Mouse (Mus musculus) heart, embryonic 14.5 days (tissue): Measurements from ENCODE around the gene Cox15. TPM values are rescaled to one million over a fixed set of nuclear protein-coding genes. Genes with fewer than 3 reads are reported as not detected.
A peak's percentile ranks its signal among the peaks of the same experiment; 100 is the strongest.

Experiments
- ATAC-seq: fragments of 200-750 bp; cut with Nextera tagmentation; 2 replicates; pipeline ENCODE4 v1.8.0; 2017; ENCODE audit warnings: low read depth, moderate TSS enrichment; ENCODE audit not compliant: insufficient number of reproducible peaks, insufficient read depth, low FRiP score
- H3K27ac ChIP-seq, 2 experiments: fragments of 200-500 bp in 1 of 2; fragments of 300-500 bp in 1 of 2; sonication (generic) in 1 of 2; replicated peaks in 1 of 2; 2 replicates each; pipeline ENCODE4 v1.5.1; 2012 to 2014; ENCODE audit warnings: low read depth in 2 of 2, low read length in 2 of 2, control low read depth in 1 of 2, mild to moderate bottlenecking in 1 of 2, mixed read lengths in 1 of 2; ENCODE audit not compliant: control insufficient read depth in 1 of 2, insufficient read depth in 1 of 2
- H3K27me3 ChIP-seq: fragments of 300-500 bp; sonication (generic); 2 replicates; pipeline ENCODE4 v1.6.1; 2014; ENCODE audit warnings: mild to moderate bottlenecking, low read length, control low read depth; ENCODE audit not compliant: control insufficient read depth, insufficient read depth
- H3K36me3 ChIP-seq: fragments of 300-500 bp; sonication (generic); 2 replicates; pipeline ENCODE4 v1.6.1; 2014; ENCODE audit warnings: mild to moderate bottlenecking, control low read depth, low read length, mixed read lengths; ENCODE audit not compliant: control insufficient read depth, insufficient read depth
- H3K4me1 ChIP-seq, 2 experiments: fragments of 200-500 bp in 1 of 2; fragments of 300-500 bp in 1 of 2; sonication (generic) in 1 of 2; 2 replicates each; pipeline ENCODE4 v1.6.1; 2012 to 2014; ENCODE audit warnings: low read length in 2 of 2, control low read depth in 1 of 2, mixed read lengths in 1 of 2; ENCODE audit not compliant: control insufficient read depth in 2 of 2, insufficient read depth in 2 of 2
- H3K4me2 ChIP-seq: fragments of 300-500 bp; sonication (generic); 2 replicates; pipeline ENCODE4 v1.6.1; 2014; ENCODE audit warnings: mild to moderate bottlenecking, low read length
- H3K4me3 ChIP-seq, 2 experiments: fragments of 200-500 bp in 1 of 2; fragments of 300-500 bp in 1 of 2; sonication (generic) in 1 of 2; 2 replicates each; pipeline ENCODE4 v1.5.1; 2012 to 2014; ENCODE audit warnings: low read length in 2 of 2, mild to moderate bottlenecking in 2 of 2, control low read depth in 1 of 2, low read depth in 1 of 2, moderate library complexity in 1 of 2; ENCODE audit not compliant: control insufficient read depth in 1 of 2, insufficient read depth in 1 of 2
- H3K9ac ChIP-seq: fragments of 300-500 bp; sonication (generic); 2 replicates; pipeline ENCODE4 v1.6.1; 2014; ENCODE audit warnings: mild to moderate bottlenecking, low read length
- H3K9me3 ChIP-seq: fragments of 300-500 bp; sonication (generic); 2 replicates; pipeline ENCODE4 v1.6.1; 2016; ENCODE audit warnings: low read length, control low read depth; ENCODE audit not compliant: control insufficient read depth
- WGBS: fragments of 180-500 bp; shearing (Covaris S2); extraction: QIAGEN DNeasy Blood & Tissue Kit; methylation state at CpG from one replicate; pipeline ENCODE4 v1.1.7; 2014; 5-methylcytosine and 5-hydroxymethylcytosine counted together
- polyA plus RNA-seq: library from polyadenylated mRNA; unstranded; fragments of >200 nt; fragmentation: Nextera tagmentation; extraction: Ambion mirVana; gene quantifications from 2 replicates; pipeline ENCODE4 v1.2.1, GENCODE M21; 2014

Gene Cox15
- polyA plus RNA-seq, 1 experiment from 2014 or later: 11.3 TPM

DNA sequence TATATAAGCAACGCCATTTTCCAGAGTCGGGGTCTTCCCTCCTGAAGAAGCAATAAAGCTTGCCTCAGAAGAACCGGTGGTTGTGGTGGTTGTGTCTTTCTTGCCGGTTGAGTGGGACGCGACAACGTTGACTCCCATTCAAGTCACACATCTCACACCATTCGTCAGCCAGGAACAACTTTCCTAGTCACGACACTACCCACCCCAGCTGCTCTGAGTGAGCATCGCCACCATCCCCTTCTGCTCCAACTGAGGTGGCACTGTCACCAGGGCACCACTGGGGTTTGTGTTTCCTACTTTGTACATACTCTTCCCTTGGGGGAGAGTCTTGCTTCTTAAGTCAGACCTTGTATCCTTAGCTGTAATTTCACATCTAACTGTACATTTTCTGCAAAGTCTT is 14.4 kb downstream of the Cox15 start:
- H3K4me3 ChIP-seq: no peak overlapping the region
- H3K4me2 ChIP-seq: no peak overlapping the region
- H3K4me1 ChIP-seq: no peaks in the 10 kb centered on the region
- no peaks in the 10 kb centered on the region for H3K27me3 ChIP-seq
- H3K9ac ChIP-seq: no peak overlapping the region
- no peak for ATAC-seq
- H3K9me3 ChIP-seq: no peaks in the 10 kb centered on the region
- 93% methylated on average over 10 of the region's 10 CpGs for WGBS
- peaks cover 92% of the 10 kb centered on the region for H3K36me3 ChIP-seq
- H3K27ac ChIP-seq: no peak overlapping the region

DNA sequence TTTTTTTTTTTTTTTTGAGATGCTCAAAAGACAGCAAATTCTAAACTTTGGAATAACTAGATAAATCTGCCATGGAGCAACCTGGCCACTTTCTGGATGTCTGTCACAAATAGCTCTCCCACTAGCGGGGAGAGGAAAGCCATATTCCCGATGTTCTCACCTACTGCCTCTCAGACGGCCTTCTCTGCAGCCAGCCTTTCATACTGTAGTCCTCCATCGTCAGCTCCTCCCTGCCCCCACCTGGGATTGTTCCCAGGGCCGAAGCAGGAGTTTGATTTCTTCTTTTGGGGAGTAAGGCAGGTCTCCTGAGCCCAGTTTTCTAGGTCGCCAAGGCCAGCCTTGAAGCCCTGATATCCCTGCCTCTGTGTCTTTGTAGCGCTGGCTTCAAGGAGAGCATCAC is 21.6 kb downstream of the Cox15 start:
- no peaks in the 10 kb centered on the region for H3K27me3 ChIP-seq
- no peak overlapping the region for H3K4me2 ChIP-seq
- H3K9ac ChIP-seq: no peak overlapping the region
- H3K27ac ChIP-seq: no peak overlapping the region
- H3K36me3 ChIP-seq: peaks cover 45% of the 10 kb centered on the region
- peaks cover 0 to 2% of the 10 kb centered on the region in 2 experiments; a peak in 1 of 4 replicates for H3K4me1 ChIP-seq
- no peaks in the 10 kb centered on the region for H3K9me3 ChIP-seq
- no peak for ATAC-seq
- no peak overlapping the region for H3K4me3 ChIP-seq
- WGBS: 68% methylated on average over 7 of the region's 7 CpGs

DNA sequence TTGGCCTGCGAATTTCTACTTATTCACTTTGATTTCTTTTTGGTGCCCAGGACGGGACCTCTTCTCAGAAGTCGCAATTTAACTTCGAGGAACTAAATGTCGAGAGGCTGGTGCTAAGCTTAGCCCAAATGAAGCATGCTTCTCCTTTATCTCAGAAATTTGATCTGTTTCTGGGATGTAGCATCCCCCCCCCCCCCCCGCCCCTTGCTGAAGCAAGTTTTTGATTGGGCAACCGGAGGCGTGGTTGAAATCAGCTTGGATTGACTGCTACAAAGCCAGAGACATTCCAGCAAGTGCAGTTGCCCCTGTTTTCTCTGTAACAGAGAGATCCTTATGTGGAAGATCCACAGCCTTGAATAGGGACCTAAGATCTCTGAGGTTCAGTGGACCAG is 22.8 kb downstream of the Cox15 start:
- Histone ChIP-seq H3K27ac (0 out of 4 replicates have a peak overlapping the region, but pooled peaks of 1 of the 2 experiments have one; percentile 9), H3K4me3 (peak overlapping the region; percentile 27 to 36), H3K4me1 (peaks cover 0 to 2% of the 10 kb centered on the region in 2 experiments; a peak in 1 of 4 replicates), H3K36me3 (peaks cover 45% of the 10 kb centered on the region), H3K27me3 (no peaks in the 10 kb centered on the region), H3K9me3 (no peaks in the 10 kb centered on the region), H3K4me2 (peak overlapping the region; percentile 67), H3K9ac (peak overlapping the region; percentile 55)
- 36% methylated on average over 8 of the region's 8 CpGs for WGBS
- no peak for ATAC-seq

DNA sequence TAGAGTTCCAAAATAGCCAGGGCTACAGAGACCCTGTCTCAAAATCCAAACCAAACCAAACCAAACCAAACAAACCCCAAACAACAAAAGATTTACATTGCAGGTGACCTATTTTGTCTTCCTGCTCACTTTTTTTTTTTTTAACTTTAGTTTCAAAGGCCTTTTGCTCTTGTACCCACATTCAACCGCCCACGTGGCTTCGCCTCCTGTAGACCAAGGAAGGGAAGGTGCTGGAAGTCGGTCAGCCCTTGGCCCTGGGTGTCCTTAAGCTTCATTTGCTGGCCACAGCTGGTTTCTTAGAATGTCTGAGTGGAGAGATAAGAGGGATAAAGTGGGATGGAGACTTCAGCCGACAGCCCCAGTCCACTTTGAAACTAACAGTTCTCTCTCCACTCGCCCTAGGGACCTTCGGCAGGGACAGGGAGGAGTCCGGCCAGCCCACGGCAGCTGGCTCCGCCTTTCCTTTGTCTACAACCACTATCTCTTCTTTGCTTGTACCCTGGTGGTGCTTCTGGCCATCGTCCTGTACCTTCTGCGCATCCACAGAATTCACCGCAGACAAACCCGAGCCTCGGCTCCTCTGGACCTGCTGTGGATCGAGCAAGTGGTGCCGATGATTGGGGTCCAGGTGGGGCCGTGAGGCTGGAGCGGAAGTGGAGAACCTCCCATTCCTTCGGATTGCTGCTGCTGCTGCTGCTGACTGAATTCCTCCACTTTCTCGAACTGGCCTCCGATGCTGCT is 23.3 kb downstream of the Cox15 start:
- H3K27ac ChIP-seq: peak overlapping the region; percentile 9 to 28; a peak in 1 of 4 replicates
- peaks cover 0 to 2% of the 10 kb centered on the region in 2 experiments; a peak in 1 of 4 replicates for H3K4me1 ChIP-seq
- H3K9me3 ChIP-seq: no peaks in the 10 kb centered on the region
- peak overlapping the region; percentile 55 for H3K9ac ChIP-seq
- peak overlapping the region; percentile 27 to 36 for H3K4me3 ChIP-seq
- ATAC-seq: no peak; the same call in 1 of the 2 replicates
- 34% methylated on average over 22 of the region's 22 CpGs for WGBS
- peaks cover 40% of the 10 kb centered on the region for H3K36me3 ChIP-seq
- no peaks in the 10 kb centered on the region for H3K27me3 ChIP-seq
- peak overlapping the region; percentile 67 for H3K4me2 ChIP-seq

DNA sequence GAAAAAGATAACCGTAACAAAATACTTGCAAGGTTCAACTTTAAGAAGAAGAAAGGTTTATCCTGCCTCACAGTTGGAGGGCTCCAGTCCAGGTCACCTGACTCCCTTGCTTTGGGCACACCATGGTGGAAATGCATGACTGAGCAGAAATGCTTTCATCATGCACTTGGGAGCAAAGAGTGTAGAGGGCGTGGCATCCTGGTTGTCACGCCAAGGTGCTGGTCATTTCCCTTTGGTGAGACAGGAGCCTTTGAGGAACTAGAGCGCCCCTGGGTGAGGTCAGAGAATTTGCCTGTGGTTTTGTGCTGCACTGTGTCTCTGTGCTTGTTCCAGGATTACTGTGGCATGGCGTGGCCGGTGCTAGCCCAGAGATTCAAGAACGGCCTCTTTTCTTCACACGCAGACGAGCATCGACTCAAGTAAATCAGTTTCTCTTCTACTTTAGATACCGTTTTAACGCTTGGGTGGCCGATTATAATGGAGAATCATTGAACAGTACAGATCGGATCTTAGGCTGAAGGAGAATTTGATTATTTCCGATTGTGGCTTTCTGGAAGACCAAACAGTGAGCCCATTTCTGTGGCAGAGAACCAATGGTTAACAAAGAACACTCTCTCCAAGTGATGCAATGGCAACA is 26.2 kb downstream of the Cox15 start:
- WGBS: 92% methylated on average over 15 of the region's 15 CpGs
- H3K4me1 ChIP-seq: peaks cover 0 to 2% of the 10 kb centered on the region in 2 experiments; a peak in 1 of 4 replicates

DNA sequence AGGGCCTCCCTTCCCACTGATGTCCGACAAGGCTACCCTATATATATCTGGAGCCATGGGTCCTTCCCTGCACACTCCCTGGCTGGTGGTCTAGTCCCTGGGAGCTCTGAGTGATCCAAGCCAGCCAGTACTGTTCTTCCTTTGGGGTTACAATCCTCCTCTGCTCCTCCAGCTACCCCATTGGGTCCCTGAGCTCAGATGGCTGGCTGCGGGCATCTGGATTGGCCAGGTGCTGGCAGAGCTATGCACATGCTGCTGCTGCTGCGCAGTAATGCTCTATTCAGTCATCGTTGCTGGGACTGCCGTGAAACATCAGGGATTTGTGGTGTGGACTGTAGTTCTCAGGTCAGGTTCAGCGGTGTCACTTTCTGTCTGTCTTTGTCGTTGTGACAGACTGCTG is 28.0 kb downstream of the Cox15 start:
- Histone ChIP-seq H3K4me3 (no peak overlapping the region), H3K27ac (no peak overlapping the region), H3K4me1 (peaks cover 0 to 2% of the 10 kb centered on the region in 2 experiments; a peak in 1 of 4 replicates), H3K36me3 (peaks cover 53% of the 10 kb centered on the region), H3K4me2 (no peak overlapping the region), H3K27me3 (peaks cover 12% of the 10 kb centered on the region; the same call in 1 of the 2 replicates), H3K9ac (no peak overlapping the region), H3K9me3 (no peaks in the 10 kb centered on the region)
- no peak for ATAC-seq
- 86% methylated on average over 7 of the region's 7 CpGs for WGBS

More for the DNA sequence above, 26.2 kb downstream of the Cox15 start:
- no peak overlapping the region for H3K27ac ChIP-seq
- H3K9ac ChIP-seq: no peak overlapping the region
- ATAC-seq: no peak
- no peaks in the 10 kb centered on the region for H3K9me3 ChIP-seq
- H3K4me3 ChIP-seq: no peak overlapping the region
- no peak overlapping the region for H3K4me2 ChIP-seq
- peaks cover 46% of the 10 kb centered on the region for H3K36me3 ChIP-seq
- H3K27me3 ChIP-seq: peaks cover 4% of the 10 kb centered on the region; the same call in 1 of the 2 replicates

DNA sequence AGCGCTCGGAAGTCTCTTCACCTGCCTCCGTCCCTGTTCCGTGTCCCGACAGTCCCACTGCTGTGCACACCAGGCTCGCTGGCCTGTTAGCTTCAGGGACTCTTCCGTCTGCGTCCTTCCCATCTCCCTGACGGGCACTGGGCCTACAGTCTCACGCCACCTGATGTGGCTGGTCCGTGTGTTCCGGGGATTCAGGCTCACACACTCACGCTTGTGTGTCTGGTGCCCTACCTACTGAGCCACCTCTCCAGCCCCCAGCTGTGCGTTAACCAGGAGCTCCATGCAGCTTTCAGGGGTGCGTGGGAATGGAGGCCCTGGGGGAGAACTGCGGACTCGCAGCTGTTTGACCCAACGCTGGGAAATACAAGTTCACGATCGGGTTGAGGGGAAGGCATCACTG is 28.6 kb downstream of the Cox15 start:
- WGBS: 89% methylated on average over 20 of the region's 20 CpGs
- Histone ChIP-seq H3K27ac (no peak overlapping the region), H3K9ac (no peak overlapping the region), H3K9me3 (no peaks in the 10 kb centered on the region), H3K4me3 (no peak overlapping the region), H3K36me3 (peaks cover 53% of the 10 kb centered on the region), H3K4me2 (no peak overlapping the region), H3K4me1 (no peaks in the 10 kb centered on the region), H3K27me3 (peaks cover 12% of the 10 kb centered on the region; the same call in 1 of the 2 replicates)
- ATAC-seq: no peak
